Mouse (Mus musculus) MEL (cell line): ENCODE data around the gene Tfap4. TPM values are rescaled to one million over a fixed set of nuclear protein-coding genes. Genes with fewer than 3 reads are reported as not detected.

Experiments
- DNase-seq: peaks from one replicate; pipeline ENCODE4 v3.0.0; 2011; ENCODE audit warnings: low read depth, low spot score
- H3K27ac ChIP-seq: 2 replicates; pipeline ENCODE4 v1.5.1; 2012; ENCODE audit warnings: low read depth, mild to moderate bottlenecking, control low read depth, low read length, moderate library complexity; ENCODE audit not compliant: control insufficient read depth
- H3K27me3 ChIP-seq, 2 experiments: fragments of 150-350 bp in 1 of 2; sonication (generic) in 1 of 2; 2 replicates each; pipeline ENCODE4 v1.6.1; 2012; ENCODE audit warnings: low read length in 2 of 2, mild to moderate bottlenecking in 2 of 2, improper control_type of control experiment in 1 of 2, moderate library complexity in 1 of 2; ENCODE audit not compliant: insufficient read depth in 2 of 2, control insufficient read depth in 1 of 2
- H3K36me3 ChIP-seq, 2 experiments: 2 replicates each; pipeline ENCODE4 v1.6.1; 2012 to 2014; ENCODE audit warnings: low read length in 2 of 2, improper control_type of control experiment in 1 of 2, inconsistent platforms in 1 of 2, mild to moderate bottlenecking in 1 of 2; ENCODE audit not compliant: insufficient read depth in 2 of 2, control insufficient read depth in 1 of 2
- H3K4me1 ChIP-seq, 2 experiments: fragments of 150-350 bp in 1 of 2; sonication (generic) in 1 of 2; 2 replicates each; pipeline ENCODE4 v1.6.1; 2012; ENCODE audit warnings: low read length in 2 of 2, improper control_type of control experiment in 1 of 2, mild to moderate bottlenecking in 1 of 2; ENCODE audit not compliant: insufficient read depth in 2 of 2, control insufficient read depth in 1 of 2
- H3K4me3 ChIP-seq, 2 experiments: fragments of 150-350 bp in 1 of 2; sonication (generic) in 1 of 2; 2 replicates each; pipeline ENCODE4 v1.5.1; 2012; ENCODE audit warnings: low read depth in 2 of 2, low read length in 2 of 2, mild to moderate bottlenecking in 2 of 2, moderate library complexity in 2 of 2, control low read depth in 1 of 2, improper control_type of control experiment in 1 of 2; ENCODE audit not compliant: control insufficient read depth in 1 of 2, insufficient read depth in 1 of 2
- H3K79me2 ChIP-seq: 2 replicates; pipeline ENCODE4 v1.6.1; 2012; ENCODE audit warnings: mild to moderate bottlenecking, low read length, moderate library complexity; ENCODE audit not compliant: control insufficient read depth, poor library complexity, insufficient read depth
- H3K9ac ChIP-seq: 2 replicates; pipeline ENCODE4 v1.6.1; 2012; ENCODE audit warnings: low read depth, mild to moderate bottlenecking, control low read depth, low read length, moderate library complexity; ENCODE audit not compliant: control insufficient read depth, poor library complexity, severe bottlenecking
- H3K9me3 ChIP-seq: fragments of 150-350 bp; sonication (generic); replicated peaks from 2 replicates; pipeline ENCODE4 v1.6.1; 2012; ENCODE audit warnings: mild to moderate bottlenecking, low read length, improper control_type of control experiment, moderate library complexity; ENCODE audit not compliant: insufficient read depth
- BHLHE40 ChIP-seq: IDR thresholded peaks from 2 replicates; pipeline ENCODE4 v1.6.1; 2012; ENCODE audit warnings: low read depth, mild to moderate bottlenecking, inconsistent platforms, low read length, improper control_type of control experiment, borderline replicate concordance
- CHD1 ChIP-seq: IDR thresholded peaks from 2 replicates; pipeline ENCODE4 v1.6.1; 2012; ENCODE audit warnings: low read depth, mild to moderate bottlenecking, inconsistent platforms, low read length, improper control_type of control experiment
- CHD2 ChIP-seq: IDR thresholded peaks from 2 replicates; pipeline ENCODE4 v1.6.1; 2011; ENCODE audit warnings: low read length, improper control_type of control experiment
- CTCF ChIP-seq, 3 experiments: IDR thresholded peaks in 2 of 3; conservative IDR thresholded peaks in 1 of 3; 2 replicates each; pipeline ENCODE4 v1.5.1; 2011 to 2012; ENCODE audit warnings: low read length in 3 of 3, low read depth in 2 of 3, mild to moderate bottlenecking in 2 of 3, improper control_type of control experiment in 1 of 3, inconsistent platforms in 1 of 3, mixed read lengths in 1 of 3, moderate library complexity in 1 of 3; ENCODE audit not compliant: control insufficient read depth in 1 of 3, insufficient read depth in 1 of 3, poor library complexity in 1 of 3, severe bottlenecking in 1 of 3
- E2F4 ChIP-seq: IDR thresholded peaks from 2 replicates; pipeline ENCODE4 v1.6.1; 2011; ENCODE audit warnings: low read depth, low read length, improper control_type of control experiment, borderline replicate concordance
- ELF1 ChIP-seq: IDR thresholded peaks from 2 replicates; pipeline ENCODE4 v1.6.1; 2014; ENCODE audit warnings: low read depth, mild to moderate bottlenecking, inconsistent platforms, low read length, improper control_type of control experiment, moderate library complexity
- EP300 ChIP-seq, 2 experiments: IDR thresholded peaks; 2 replicates each; pipeline ENCODE4 v1.6.1; 2011; ENCODE audit warnings: improper control_type of control experiment in 2 of 2, low read length in 2 of 2, low read depth in 1 of 2, mild to moderate bottlenecking in 1 of 2
- ETS1 ChIP-seq: IDR thresholded peaks from 2 replicates; pipeline ENCODE4 v1.6.1; 2012; ENCODE audit warnings: low read depth, mild to moderate bottlenecking, inconsistent platforms, low read length, improper control_type of control experiment, moderate library complexity
- GABPA ChIP-seq: IDR thresholded peaks from 2 replicates; pipeline ENCODE4 v1.6.1; 2012; ENCODE audit warnings: low read depth, mild to moderate bottlenecking, inconsistent platforms, low read length, improper control_type of control experiment, moderate library complexity
- GATA1 ChIP-seq: IDR thresholded peaks from 2 replicates; pipeline ENCODE4 v1.6.1; 2011; ENCODE audit warnings: low read depth, low read length, improper control_type of control experiment
- HCFC1 ChIP-seq: IDR thresholded peaks from 2 replicates; pipeline ENCODE4 v1.6.1; 2012; ENCODE audit warnings: low read depth, mild to moderate bottlenecking, inconsistent platforms, low read length, improper control_type of control experiment, moderate library complexity
- JUND ChIP-seq: IDR thresholded peaks from 2 replicates; pipeline ENCODE4 v1.6.1; 2011; ENCODE audit warnings: low read depth, mild to moderate bottlenecking, improper control_type of control experiment, low read length
- KAT2A ChIP-seq: conservative IDR thresholded peaks from 2 replicates; pipeline ENCODE4 v1.6.1; 2012; ENCODE audit warnings: low read depth, low read length, improper control_type of control experiment, inconsistent platforms
- MAFK ChIP-seq: IDR thresholded peaks from 2 replicates; pipeline ENCODE4 v1.6.1; 2011; ENCODE audit warnings: low read depth, mild to moderate bottlenecking, low read length, improper control_type of control experiment, borderline replicate concordance
- MAX ChIP-seq: IDR thresholded peaks from 2 replicates; pipeline ENCODE4 v1.6.1; 2011; ENCODE audit warnings: low read length, improper control_type of control experiment
- MAZ ChIP-seq: IDR thresholded peaks from 2 replicates; pipeline ENCODE4 v1.6.1; 2012; ENCODE audit warnings: low read depth, mild to moderate bottlenecking, inconsistent platforms, low read length, improper control_type of control experiment
- MEF2A ChIP-seq: IDR thresholded peaks from 2 replicates; pipeline ENCODE4 v1.6.1; 2014; ENCODE audit warnings: low read depth, mild to moderate bottlenecking, inconsistent platforms, low read length, improper control_type of control experiment; ENCODE audit not compliant: poor library complexity, insufficient replicate concordance, severe bottlenecking; ENCODE audit errors: extremely low read depth
- MXI1 ChIP-seq: IDR thresholded peaks from 2 replicates; pipeline ENCODE4 v1.6.1; 2011; ENCODE audit warnings: mild to moderate bottlenecking, low read depth, low read length, improper control_type of control experiment
- MYB ChIP-seq: IDR thresholded peaks from 2 replicates; pipeline ENCODE4 v1.6.1; 2011; ENCODE audit warnings: mild to moderate bottlenecking, low read depth, low read length, improper control_type of control experiment
- MYC ChIP-seq: IDR thresholded peaks from 2 replicates; pipeline ENCODE4 v1.6.1; 2011; ENCODE audit warnings: low read depth, mild to moderate bottlenecking, low read length, improper control_type of control experiment, moderate library complexity
- NRF1 ChIP-seq: IDR thresholded peaks from 2 replicates; pipeline ENCODE4 v1.6.1; 2014; ENCODE audit warnings: low read depth, mild to moderate bottlenecking, inconsistent platforms, low read length, improper control_type of control experiment, moderate library complexity; ENCODE audit not compliant: poor library complexity, insufficient read depth, severe bottlenecking
- POLR2A ChIP-seq, 2 experiments: IDR thresholded peaks; 2 replicates each; pipeline ENCODE4 v1.6.1; 2011 to 2012; ENCODE audit warnings: low read length in 2 of 2, mild to moderate bottlenecking in 2 of 2, control low read depth in 1 of 2, improper control_type of control experiment in 1 of 2, low read depth in 1 of 2, moderate library complexity in 1 of 2; ENCODE audit not compliant: control insufficient read depth in 1 of 2, insufficient read depth in 1 of 2, poor library complexity in 1 of 2
- POLR2AphosphoS2 ChIP-seq: IDR thresholded peaks from 2 replicates; pipeline ENCODE4 v1.6.1; 2011; ENCODE audit warnings: low read length, improper control_type of control experiment
- RAD21 ChIP-seq: IDR thresholded peaks from 2 replicates; pipeline ENCODE4 v1.6.1; 2011; ENCODE audit warnings: mild to moderate bottlenecking, low read depth, low read length, improper control_type of control experiment
- RCOR1 ChIP-seq: IDR thresholded peaks from 2 replicates; pipeline ENCODE4 v1.6.1; 2012; ENCODE audit warnings: low read depth, mild to moderate bottlenecking, inconsistent platforms, low read length, improper control_type of control experiment
- SIN3A ChIP-seq: IDR thresholded peaks from 2 replicates; pipeline ENCODE4 v1.6.1; 2012; ENCODE audit warnings: low read length, improper control_type of control experiment, inconsistent platforms
- SMC3 ChIP-seq: IDR thresholded peaks from 2 replicates; pipeline ENCODE4 v1.6.1; 2011; ENCODE audit warnings: low read depth, low read length, improper control_type of control experiment
- TAL1 ChIP-seq: IDR thresholded peaks from 2 replicates; pipeline ENCODE4 v1.6.1; 2012; ENCODE audit warnings: mild to moderate bottlenecking, inconsistent platforms, low read length, moderate library complexity, mixed read lengths
- TCF12 ChIP-seq: IDR thresholded peaks from 2 replicates; pipeline ENCODE4 v1.6.1; 2014; ENCODE audit warnings: low read depth, mild to moderate bottlenecking, inconsistent platforms, low read length, improper control_type of control experiment, moderate library complexity
- UBTF ChIP-seq: IDR thresholded peaks from 2 replicates; pipeline ENCODE4 v1.6.1; 2012; ENCODE audit warnings: low read depth, mild to moderate bottlenecking, inconsistent platforms, low read length, improper control_type of control experiment, moderate library complexity, borderline replicate concordance; ENCODE audit not compliant: insufficient read depth
- USF1 ChIP-seq: IDR thresholded peaks from 2 replicates; pipeline ENCODE4 v1.6.1; 2014; ENCODE audit warnings: low read depth, mild to moderate bottlenecking, inconsistent platforms, low read length, improper control_type of control experiment, moderate library complexity
- USF2 ChIP-seq, 2 experiments: IDR thresholded peaks; 2 replicates each; pipeline ENCODE4 v1.6.1; 2011 to 2012; ENCODE audit warnings: improper control_type of control experiment in 2 of 2, low read length in 2 of 2, borderline replicate concordance in 1 of 2, inconsistent platforms in 1 of 2, low read depth in 1 of 2, mild to moderate bottlenecking in 1 of 2; ENCODE audit not compliant: insufficient read depth in 1 of 2
- ZC3H11A ChIP-seq: IDR thresholded peaks from 2 replicates; pipeline ENCODE4 v1.6.1; 2012; ENCODE audit warnings: low read depth, mild to moderate bottlenecking, inconsistent platforms, low read length, improper control_type of control experiment
- ZKSCAN1 ChIP-seq: IDR thresholded peaks from 2 replicates; pipeline ENCODE4 v1.6.1; 2012; ENCODE audit warnings: low read depth, mild to moderate bottlenecking, inconsistent platforms, low read length, improper control_type of control experiment, moderate library complexity
- ZMIZ1 ChIP-seq: IDR thresholded peaks from 2 replicates; pipeline ENCODE4 v1.6.1; 2012; ENCODE audit warnings: low read depth, mild to moderate bottlenecking, inconsistent platforms, low read length, improper control_type of control experiment, moderate library complexity
- ZNF384 ChIP-seq: IDR thresholded peaks from 2 replicates; pipeline ENCODE4 v1.6.1; 2012; ENCODE audit warnings: low read depth, mild to moderate bottlenecking, inconsistent platforms, low read length, improper control_type of control experiment
- polyA plus RNA-seq, 2 experiments: library from polyadenylated mRNA; stranded (reverse) in 1 of 2; unstranded in 1 of 2; fragments of >175 nt in 1 of 2; fragments of >200 nt in 1 of 2; gene quantifications; 2 replicates each; pipeline versions ENCODE4 v1.2.1 to v1.2.4; 2012; ENCODE audit warnings: low replicate concordance in 2 of 2, low read depth in 1 of 2; ENCODE audit not compliant: insufficient read length in 2 of 2, insufficient read depth in 1 of 2, missing spikeins in 1 of 2
- total RNA-seq: library from RNA; depleted of rRNA; stranded (reverse); fragments of 300-350 nt; gene quantifications from 2 replicates; pipeline ENCODE4 v1.2.3, GENCODE M21; 2012

Tfap4 gene
- total and polyA plus RNA-seq, 3 experiments, result 26.2 to 217 (median 40.3) TPM

DNA sequence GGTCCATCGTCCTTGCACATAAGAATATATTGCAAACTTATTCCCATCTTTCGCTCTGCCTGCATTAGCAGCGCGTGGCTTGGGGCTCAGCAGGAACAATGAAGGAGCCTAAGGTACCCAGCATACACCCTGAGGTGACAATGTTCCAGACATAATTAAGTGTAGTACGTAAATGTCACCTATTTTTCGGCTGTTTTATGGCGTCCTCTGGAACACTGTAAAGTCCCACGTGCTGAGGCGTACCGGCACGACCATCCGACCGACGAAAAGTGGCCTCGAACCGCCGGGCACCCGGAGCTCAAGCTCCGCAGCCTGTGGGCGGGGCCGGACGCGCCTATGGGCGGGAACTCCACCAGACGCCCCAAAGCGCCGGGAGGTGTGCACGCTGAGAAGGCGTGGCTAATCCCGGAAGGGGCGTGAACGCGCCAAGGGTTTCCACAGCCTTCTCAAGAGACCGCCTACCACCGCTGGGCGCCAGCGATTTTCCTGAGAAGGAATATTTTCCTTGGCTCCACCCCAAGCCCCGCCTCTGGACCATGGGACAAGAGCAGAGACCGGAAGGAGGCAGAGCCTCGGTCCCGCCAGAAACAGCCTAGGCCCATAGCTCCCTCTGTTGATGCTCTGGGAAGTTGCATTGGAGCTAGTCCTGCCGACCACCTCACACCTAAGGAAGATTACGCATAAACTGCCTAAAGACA is 18.0 kb downstream of the Tfap4 start, which contains the start of gene Srl:
Gene Srl (minus strand): TSS at position 316 of the 698 bp plus-strand sequence.
- peaks cover 1% of the 10 kb centered on the region; the same call in 1 of the 2 replicates for H3K79me2 ChIP-seq
- peak within 1 kb of the TSS; percentile 62 to 82 for H3K4me3 ChIP-seq
- peaks cover 0 to 4% of the 10 kb centered on the region in 2 experiments; a peak in 2 of 4 replicates for H3K36me3 ChIP-seq
- peak within 1 kb of the TSS; percentile 44 for H3K27ac ChIP-seq
- H3K27me3 ChIP-seq, result no peaks in the 10 kb centered on the region
- H3K4me1 ChIP-seq, result peaks cover 2 to 17% of the 10 kb centered on the region in 2 experiments; a peak in 3 of 4 replicates
- H3K9ac ChIP-seq, result peak within 1 kb of the TSS; percentile 79
- no peaks in the 10 kb centered on the region for H3K9me3 ChIP-seq
- peak; percentile 99 for DNase-seq
- TF ChIP-seq MAZ (no peak), MAFK (no peak), JUND (no peak), ZMIZ1 (peak; percentile 83), GABPA (no peak), MAX (peak; percentile 87), CTCF (IDR thresholded peaks at IDR 0.05 in 2 of 3, conservative IDR thresholded peaks at IDR 0.05 in 1 of 3; ENCODE audit: control insufficient read depth in 1 of 3, insufficient read depth in 1 of 3, low read depth in 2 of 3, low read length in 3 of 3, poor library complexity in 1 of 3, severe bottlenecking in 1 of 3) (peak; percentile 69 to 89 (median 75)), ZNF384 (no peak), BHLHE40 (no peak), HCFC1 (peak; percentile 72), ZKSCAN1 (no peak), KAT2A (no peak; the same call in 1 of the 2 replicates), CHD2 (no peak), RAD21 (peak; percentile 82), ETS1 (peak; percentile 38; the same call in 1 of the 2 replicates), ELF1 (peak; percentile 92), TCF12 (peak; percentile 53; the same call in 1 of the 2 replicates), MEF2A (no peak), E2F4 (peak; percentile 75), MYB (no peak), USF1 (no peak), SIN3A (peak; percentile 91), POLR2AphosphoS2 (peak; percentile 90), NRF1 (0 out of 2 replicates have a peak, but pooled peaks have one; percentile 28), MYC (peak; percentile 92), TAL1 (no peak), ZC3H11A (peak; percentile 36), MXI1 (peak; percentile 94), UBTF (no peak), RCOR1 (peak; percentile 58; the same call in 1 of the 2 replicates), SMC3 (peak; percentile 72), CHD1 (peak; percentile 52; the same call in 1 of the 2 replicates), USF2 (IDR thresholded peaks at IDR 0.05; ENCODE audit: borderline replicate concordance in 1 of 2, insufficient read depth in 1 of 2, low read depth in 1 of 2, low read length in 2 of 2) (no peak), EP300 (IDR thresholded peaks at IDR 0.05; ENCODE audit: low read depth in 1 of 2, low read length in 2 of 2) (no peak), GATA1 (no peak), POLR2A (IDR thresholded peaks at IDR 0.05; ENCODE audit: control insufficient read depth in 1 of 2, insufficient read depth in 1 of 2, low read depth in 1 of 2, low read length in 2 of 2, poor library complexity in 1 of 2) (peak; percentile 86 to 95; a peak in 3 of 4 replicates)
